Mouse (Mus musculus) CD4-positive helper T cell, adult 2 months (primary cell): Measurements from ENCODE around the gene Cort.
"Not testable (repeated sequence)": the region's sequence is repeated elsewhere in the genome, so short reads cannot be mapped to it uniquely, and the experiment has no call there.

Experiments
- DNase-seq: peaks from one replicate; pipeline ENCODE4 v3.0.0-alpha.2; 2012; ENCODE audit warnings: low read depth, missing footprints, low spot score

Gene Cort

GRCm38 (mm10) chr4:149126663-149127062 is at the start of gene Cort:
Cort (minus strand) TSS chr4:149126763.
- DNase-seq: no peak

GRCm38 (mm10) chr4:149173661-149174060 is 47.1 kb upstream of the Cort start:
- no peak for DNase-seq

- DNase-seq: no peak
These were observed 46.1 kb upstream of the Cort start for GRCm38 (mm10) chr4:149172666-149173065.

- no peak for DNase-seq
These were observed 45.5 kb upstream of the Cort start for GRCm38 (mm10) chr4:149172083-149172482.

- DNase-seq: no peak
These were observed 45.0 kb upstream of the Cort start for GRCm38 (mm10) chr4:149171581-149171981.

- no peak for DNase-seq
These were observed 43.9 kb upstream of the Cort start for GRCm38 (mm10) chr4:149170394-149170931.

- DNase-seq: not testable (repeated sequence)
These were observed 43.4 kb upstream of the Cort start for GRCm38 (mm10) chr4:149169926-149170325.

- DNase-seq: no peak
These were observed 41.5 kb upstream of the Cort start for GRCm38 (mm10) chr4:149168016-149168415.

GRCm38 (mm10) chr4:149166957-149167611 is 40.5 kb upstream of the Cort start:
- peak; percentile 71 for DNase-seq

- DNase-seq: peak; percentile 96
These were observed 39.8 kb upstream of the Cort start, which contains the start of gene Pgd for GRCm38 (mm10) chr4:149166215-149166946. Pgd (minus strand) TSS chr4:149166771.

GRCm38 (mm10) chr4:149164150-149164549 is 37.6 kb upstream of the Cort start:
- DNase-seq: no peak

- no peak for DNase-seq
These were observed 36.6 kb upstream of the Cort start for GRCm38 (mm10) chr4:149163196-149163595.

- DNase-seq: no peak
These were observed 34.6 kb upstream of the Cort start for GRCm38 (mm10) chr4:149161166-149161565.

- no peak for DNase-seq
These were observed 33.3 kb upstream of the Cort start for GRCm38 (mm10) chr4:149159891-149160290.

- no peak for DNase-seq
These were observed 32.6 kb upstream of the Cort start for GRCm38 (mm10) chr4:149159203-149159602.

- no peak for DNase-seq
These were observed 30.9 kb upstream of the Cort start for GRCm38 (mm10) chr4:149157415-149157973.

GRCm38 (mm10) chr4:149155711-149156110 is 29.1 kb upstream of the Cort start:
- no peak for DNase-seq

GRCm38 (mm10) chr4:149154859-149155258 is 28.3 kb upstream of the Cort start:
- DNase-seq: no peak

GRCm38 (mm10) chr4:149150721-149151120 is 24.2 kb upstream of the Cort start:
- DNase-seq: no peak

- no peak for DNase-seq
These were observed 23.7 kb upstream of the Cort start for GRCm38 (mm10) chr4:149150256-149150655.

GRCm38 (mm10) chr4:149149611-149150010 is 23.0 kb upstream of the Cort start:
- DNase-seq: no peak

GRCm38 (mm10) chr4:149149196-149149595 is 22.6 kb upstream of the Cort start:
- DNase-seq: no peak
